Mouse (Mus musculus) hindbrain, embryonic 15.5 days (tissue): ENCODE results near the gene Robo2. TPM values are rescaled to one million over a fixed set of nuclear protein-coding genes. Genes with fewer than 3 reads are reported as not detected.

ENCODE experiments used
- ATAC-seq: fragments of 200-750 bp; cut with Nextera tagmentation; 2 replicates; pipeline ENCODE4 v1.8.0; 2017; ENCODE audit warnings: low read depth, moderate number of reproducible peaks, moderate TSS enrichment; ENCODE audit not compliant: low FRiP score
- H3K27ac ChIP-seq: fragments of 300-500 bp; sonication (generic); replicated peaks from 2 replicates; pipeline ENCODE4 v1.5.1; 2015; ENCODE audit warnings: mild to moderate bottlenecking, inconsistent platforms
- H3K27me3 ChIP-seq: fragments of 300-500 bp; sonication (generic); 2 replicates; pipeline ENCODE4 v1.6.1; 2015; ENCODE audit warnings: control low read depth, inconsistent platforms
- H3K36me3 ChIP-seq: fragments of 300-500 bp; sonication (generic); 2 replicates; pipeline ENCODE4 v1.6.1; 2015; ENCODE audit warnings: control low read depth, inconsistent platforms
- H3K4me1 ChIP-seq: fragments of 300-500 bp; sonication (generic); replicated peaks from 2 replicates; pipeline ENCODE4 v1.6.1; 2015; ENCODE audit warnings: control low read depth, inconsistent platforms
- H3K4me2 ChIP-seq: fragments of 300-500 bp; sonication (generic); 2 replicates; pipeline ENCODE4 v1.6.1; 2015; ENCODE audit warnings: moderate library complexity, mild to moderate bottlenecking, inconsistent platforms
- H3K4me3 ChIP-seq: fragments of 300-500 bp; sonication (generic); 2 replicates; pipeline ENCODE4 v1.5.1; 2015; ENCODE audit warnings: mild to moderate bottlenecking, inconsistent platforms
- H3K9ac ChIP-seq: fragments of 300-500 bp; sonication (generic); 2 replicates; pipeline ENCODE4 v1.6.1; 2015; ENCODE audit warnings: inconsistent platforms
- H3K9me3 ChIP-seq: fragments of 300-500 bp; sonication (generic); 2 replicates; pipeline ENCODE4 v1.6.1; 2016; ENCODE audit warnings: control low read depth, inconsistent platforms
- WGBS: fragments of 180-500 bp; shearing (Covaris S2); methylation state at CpG from one replicate; pipeline ENCODE4 v1.1.7; 2015; 5-methylcytosine and 5-hydroxymethylcytosine counted together
- polyA plus RNA-seq: library from polyadenylated mRNA; unstranded; fragments of >200 nt; fragmentation: Nextera tagmentation; extraction: Ambion mirVana; gene quantifications from 2 replicates; pipeline ENCODE4 v1.2.1, GENCODE M21; 2015

The Robo2 gene
- polyA plus RNA-seq, 1 experiment from 2014 or later = 81.3 TPM

GRCm38 (mm10) chr16:74316150-74316549 lies 95.5 kb downstream of the Robo2 start:
- H3K9me3 ChIP-seq = no peaks in the 10 kb centered on the region
- no peak overlapping the region for H3K27ac ChIP-seq
- WGBS = 43% methylated on average over 7 of the region's 7 CpGs
- no peak overlapping the region for H3K4me2 ChIP-seq
- H3K27me3 ChIP-seq = no peaks in the 10 kb centered on the region
- H3K4me1 ChIP-seq = peaks cover 4% of the 10 kb centered on the region; the same call in 1 of the 2 replicates
- no peak overlapping the region for H3K9ac ChIP-seq
- ATAC-seq = 0 out of 2 replicates have a peak, but pooled peaks have one; percentile 11
- H3K36me3 ChIP-seq = no peaks in the 10 kb centered on the region
- H3K4me3 ChIP-seq = no peak overlapping the region

DNA sequence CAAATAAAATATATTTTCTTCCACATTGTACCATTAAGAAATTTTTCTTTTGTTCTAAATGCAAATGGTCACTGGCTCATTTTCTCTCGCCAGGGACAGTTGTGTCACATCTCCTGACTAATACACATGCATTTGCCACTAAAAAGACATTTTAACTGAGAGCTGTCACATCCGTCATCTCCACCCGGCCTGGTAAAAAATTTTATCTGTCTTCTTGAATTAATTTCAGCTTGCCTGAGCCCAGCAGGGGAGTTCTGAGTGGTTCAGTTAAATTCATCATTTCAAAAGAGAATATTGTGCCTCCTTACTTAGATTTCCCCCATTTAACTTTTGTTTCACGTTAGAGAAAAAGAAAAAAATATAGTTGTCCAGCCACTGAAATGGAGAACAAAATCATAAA lies 98.4 kb downstream of the Robo2 start:
- WGBS = 30% methylated on average over 4 of the region's 4 CpGs
- no peak overlapping the region for H3K4me3 ChIP-seq
- H3K4me2 ChIP-seq = no peak overlapping the region
- H3K36me3 ChIP-seq = no peaks in the 10 kb centered on the region
- no peaks in the 10 kb centered on the region for H3K27me3 ChIP-seq
- H3K9ac ChIP-seq = no peak overlapping the region
- H3K27ac ChIP-seq = no peak overlapping the region
- peaks cover 4% of the 10 kb centered on the region; the same call in 1 of the 2 replicates for H3K4me1 ChIP-seq
- no peaks in the 10 kb centered on the region for H3K9me3 ChIP-seq
- ATAC-seq = no peak

- ATAC-seq = no peak
- Histone ChIP-seq H3K9ac (no peak overlapping the region), H3K36me3 (no peaks in the 10 kb centered on the region), H3K4me3 (no peak overlapping the region), H3K27ac (no peak overlapping the region), H3K4me1 (peaks cover 8% of the 10 kb centered on the region; the same call in 1 of the 2 replicates), H3K9me3 (no peaks in the 10 kb centered on the region), H3K27me3 (no peaks in the 10 kb centered on the region), H3K4me2 (0 out of 2 replicates have a peak overlapping the region, but pooled peaks have one; percentile 9)
- 18% methylated on average over 6 of the region's 6 CpGs for WGBS
Observed at GRCm38 (mm10) chr16:74307543-74307887, 104.1 kb downstream of the Robo2 start.

- peak; percentile 51; the same call in 1 of the 2 replicates for ATAC-seq
- Histone ChIP-seq H3K27me3 (no peaks in the 10 kb centered on the region), H3K4me2 (0 out of 2 replicates have a peak overlapping the region, but pooled peaks have one; percentile 9), H3K9ac (no peak overlapping the region), H3K27ac (no peak overlapping the region), H3K9me3 (no peaks in the 10 kb centered on the region), H3K4me1 (peaks cover 8% of the 10 kb centered on the region; the same call in 1 of the 2 replicates), H3K36me3 (no peaks in the 10 kb centered on the region), H3K4me3 (no peak overlapping the region)
- WGBS = 27% methylated on average over 5 of the region's 5 CpGs
Observed at GRCm38 (mm10) chr16:74306876-74307542, 104.6 kb downstream of the Robo2 start.

DNA sequence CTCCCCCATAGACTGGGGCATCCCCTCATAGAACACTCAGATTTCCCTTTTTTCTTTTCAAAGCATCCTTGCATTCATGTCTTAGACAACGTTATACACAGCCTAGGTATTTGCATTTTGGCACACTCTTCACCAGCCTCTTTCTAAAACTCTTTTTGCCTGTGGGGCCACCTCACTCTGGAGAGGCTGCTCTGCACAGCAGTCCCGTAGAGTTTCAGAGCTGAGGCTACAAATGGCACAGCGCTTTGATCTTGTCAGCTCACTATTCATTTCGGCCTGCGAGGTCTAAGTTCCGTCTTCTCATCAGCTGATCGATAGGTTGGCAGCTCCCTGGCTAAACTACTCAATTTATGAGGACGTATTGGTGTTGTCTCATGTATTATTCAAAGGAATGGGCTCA lies 123.7 kb downstream of the Robo2 start:
- Histone ChIP-seq H3K36me3 (no peaks in the 10 kb centered on the region), H3K27ac (no peak overlapping the region), H3K27me3 (no peaks in the 10 kb centered on the region), H3K9ac (no peak overlapping the region), H3K4me1 (no peaks in the 10 kb centered on the region), H3K4me3 (no peak overlapping the region), H3K9me3 (no peaks in the 10 kb centered on the region), H3K4me2 (no peak overlapping the region)
- no peak for ATAC-seq
- 55% methylated on average over 8 of the region's 8 CpGs for WGBS

DNA sequence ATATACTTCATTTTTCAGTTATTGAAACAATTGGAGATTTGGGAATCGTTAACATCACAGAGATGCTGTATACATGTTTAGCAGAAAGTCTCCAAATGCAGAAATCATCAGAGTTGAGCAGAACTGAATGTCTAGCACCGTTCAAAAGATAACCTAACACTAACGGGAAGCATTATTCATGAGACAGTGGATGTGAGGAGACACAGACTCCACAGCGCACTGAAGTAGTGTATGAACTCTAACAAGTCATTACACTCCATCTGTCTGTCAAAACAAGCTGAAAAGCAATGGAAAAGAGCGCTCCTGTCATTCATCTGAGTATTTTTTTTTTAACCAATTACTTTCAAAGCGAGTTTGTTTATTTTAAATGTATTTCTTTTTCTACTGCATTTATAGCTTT lies 129.1 kb downstream of the Robo2 start:
- H3K36me3 ChIP-seq = no peaks in the 10 kb centered on the region
- no peak overlapping the region for H3K27ac ChIP-seq
- ATAC-seq = no peak
- H3K4me2 ChIP-seq = no peak overlapping the region
- H3K4me3 ChIP-seq = no peak overlapping the region
- H3K9ac ChIP-seq = no peak overlapping the region
- 67% methylated on average over 6 of the region's 6 CpGs for WGBS
- H3K9me3 ChIP-seq = no peaks in the 10 kb centered on the region
- no peaks in the 10 kb centered on the region for H3K4me1 ChIP-seq
- H3K27me3 ChIP-seq = no peaks in the 10 kb centered on the region

DNA sequence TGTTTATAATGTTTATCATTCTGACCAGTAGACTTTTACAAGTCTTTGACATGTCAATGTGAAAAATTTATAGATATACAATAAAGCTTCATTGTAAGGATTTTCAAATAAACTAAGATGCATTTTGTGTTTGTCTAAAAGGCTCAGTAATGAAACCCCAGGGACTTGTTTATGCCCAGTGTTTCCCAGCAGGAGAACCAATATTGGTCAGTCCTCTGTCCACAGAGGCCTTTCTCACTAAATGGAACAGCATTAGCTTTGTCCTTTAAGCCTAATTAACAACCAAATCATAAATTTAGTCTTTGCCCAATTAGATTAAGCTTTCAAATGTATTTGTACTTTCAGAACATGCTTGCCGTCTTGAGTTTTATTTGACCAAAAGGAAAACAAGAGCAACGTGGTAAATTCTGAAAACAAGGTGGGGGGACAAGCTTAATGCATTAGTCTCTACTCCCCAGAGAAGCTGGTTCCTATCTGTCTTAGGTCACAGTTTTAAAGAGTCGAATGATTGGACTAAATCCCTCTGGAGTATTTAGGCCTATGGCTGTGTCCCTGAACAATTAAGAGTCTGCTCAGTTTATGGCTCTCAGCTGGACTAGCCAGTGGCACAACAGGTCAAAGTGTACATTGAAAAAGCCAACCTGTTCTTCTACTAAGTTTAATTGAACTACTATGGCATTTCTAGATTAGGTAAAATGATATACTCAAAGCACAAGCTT lies 134.6 kb downstream of the Robo2 start:
- H3K4me3 ChIP-seq = no peak overlapping the region
- H3K4me2 ChIP-seq = no peak overlapping the region
- H3K9me3 ChIP-seq = no peaks in the 10 kb centered on the region
- no peak overlapping the region for H3K27ac ChIP-seq
- H3K9ac ChIP-seq = no peak overlapping the region
- no peaks in the 10 kb centered on the region for H3K36me3 ChIP-seq
- no peaks in the 10 kb centered on the region for H3K27me3 ChIP-seq
- no peaks in the 10 kb centered on the region for H3K4me1 ChIP-seq
- no peak for ATAC-seq
- WGBS = 55% methylated on average over 3 of the region's 3 CpGs

DNA sequence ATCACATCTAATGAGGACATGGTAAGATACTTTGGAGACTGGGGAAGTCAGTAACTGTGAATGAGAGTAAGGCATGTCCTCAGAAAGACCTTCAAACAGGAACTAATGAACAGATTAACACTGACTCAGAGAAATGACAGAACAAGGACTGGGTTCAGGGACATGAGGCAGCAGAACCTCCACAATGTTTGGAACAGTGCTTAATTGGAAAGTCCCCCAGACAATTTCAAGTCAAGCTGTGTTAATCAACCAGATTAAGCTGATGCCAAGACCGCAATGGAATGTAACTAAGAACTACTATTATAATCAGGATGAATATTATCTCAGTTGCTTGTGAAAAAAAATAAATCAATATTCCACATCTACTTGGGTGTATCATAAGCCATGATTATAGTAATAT lies 137.0 kb downstream of the Robo2 start:
- H3K36me3 ChIP-seq = no peaks in the 10 kb centered on the region
- no peak for ATAC-seq

DNA sequence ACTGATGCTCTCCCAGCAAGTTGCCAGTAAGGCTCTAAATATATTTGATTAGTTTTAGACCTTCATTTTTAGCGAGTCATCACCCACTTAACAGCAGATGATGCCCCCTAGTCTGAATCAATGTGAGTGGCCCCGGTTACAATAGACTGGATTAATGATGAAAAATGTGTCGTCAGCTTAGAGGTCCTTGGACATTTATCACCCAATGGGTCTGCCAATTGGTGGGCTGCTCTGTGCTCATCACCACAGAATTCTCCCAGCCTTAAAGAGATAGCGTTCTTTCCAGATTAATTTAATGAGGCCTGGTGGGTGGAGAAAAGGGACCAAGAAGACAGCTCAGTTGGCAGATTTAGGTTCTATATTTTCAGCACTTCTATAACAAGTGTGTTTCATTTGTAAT lies 138.6 kb downstream of the Robo2 start:
- ATAC-seq = no peak
- Histone ChIP-seq H3K27me3 (no peaks in the 10 kb centered on the region), H3K4me2 (no peak overlapping the region), H3K9me3 (no peaks in the 10 kb centered on the region), H3K4me1 (no peaks in the 10 kb centered on the region), H3K4me3 (no peak overlapping the region), H3K9ac (no peak overlapping the region), H3K27ac (no peak overlapping the region), H3K36me3 (no peaks in the 10 kb centered on the region)
- WGBS = 53% methylated on average over 4 of the region's 4 CpGs

More for the DNA sequence above, 137.0 kb downstream of the Robo2 start:
- Histone ChIP-seq H3K9ac (no peak overlapping the region), H3K4me3 (no peak overlapping the region), H3K4me2 (no peak overlapping the region), H3K9me3 (no peaks in the 10 kb centered on the region), H3K27me3 (no peaks in the 10 kb centered on the region), H3K4me1 (no peaks in the 10 kb centered on the region), H3K27ac (no peak overlapping the region)
- 81% methylated on average over 1 of the region's 1 CpGs for WGBS

DNA sequence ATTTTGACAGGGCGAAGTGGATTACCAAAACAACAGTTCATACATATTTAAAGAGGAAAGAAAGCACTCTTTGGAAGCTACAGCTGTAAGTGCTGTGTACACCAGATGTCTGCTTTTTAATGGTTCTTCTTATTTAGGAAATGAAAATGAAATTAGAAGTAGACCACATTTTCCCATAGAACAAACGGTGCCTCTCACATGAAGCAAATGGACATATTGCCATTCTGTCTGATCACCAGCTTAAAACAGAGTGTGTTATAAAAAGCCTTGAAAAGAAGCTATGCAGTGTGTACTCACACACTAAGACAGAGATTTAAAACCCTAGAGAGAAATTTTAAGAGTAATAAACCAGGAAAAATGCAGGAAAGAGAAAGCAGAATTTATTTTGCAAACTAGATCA lies 153.4 kb downstream of the Robo2 start:
- Histone ChIP-seq H3K27ac (no peak overlapping the region), H3K4me3 (no peak overlapping the region), H3K4me2 (no peak overlapping the region), H3K9ac (no peak overlapping the region), H3K9me3 (no peaks in the 10 kb centered on the region), H3K4me1 (no peaks in the 10 kb centered on the region), H3K27me3 (no peaks in the 10 kb centered on the region), H3K36me3 (no peaks in the 10 kb centered on the region)
- WGBS = 65% methylated on average over 2 of the region's 2 CpGs
- no peak for ATAC-seq

GRCm38 (mm10) chr16:74244452-74244851 lies 167.2 kb downstream of the Robo2 start:
- H3K4me1 ChIP-seq = no peaks in the 10 kb centered on the region
- no peak overlapping the region for H3K4me2 ChIP-seq
- no peaks in the 10 kb centered on the region for H3K36me3 ChIP-seq
- no peak overlapping the region for H3K27ac ChIP-seq
- H3K27me3 ChIP-seq = no peaks in the 10 kb centered on the region
- ATAC-seq = no peak
- 71% methylated on average over 5 of the region's 5 CpGs for WGBS
- no peaks in the 10 kb centered on the region for H3K9me3 ChIP-seq
- no peak overlapping the region for H3K9ac ChIP-seq
- no peak overlapping the region for H3K4me3 ChIP-seq

GRCm38 (mm10) chr16:74241534-74241933 lies 170.1 kb downstream of the Robo2 start:
- no peak overlapping the region for H3K4me3 ChIP-seq
- H3K9ac ChIP-seq = no peak overlapping the region
- H3K36me3 ChIP-seq = no peaks in the 10 kb centered on the region
- no peaks in the 10 kb centered on the region for H3K4me1 ChIP-seq
- no peak for ATAC-seq
- no peak overlapping the region for H3K27ac ChIP-seq
- 94% methylated on average over 1 of the region's 1 CpGs for WGBS
- H3K9me3 ChIP-seq = no peaks in the 10 kb centered on the region
- H3K4me2 ChIP-seq = no peak overlapping the region
- H3K27me3 ChIP-seq = no peaks in the 10 kb centered on the region
